Mouse (Mus musculus) layer of hippocampus, postnatal 14 days (tissue): ENCODE measurements around the gene Olfr1099. TPM values are rescaled to one million over a fixed set of nuclear protein-coding genes. Genes with fewer than 3 reads are reported as not detected.

Experiments used
- DNase-seq, 2 experiments: peaks; one replicate each; pipeline ENCODE4 v3.0.0; 2021 to 2022; ENCODE audit warnings: low spot score in 2 of 2, mixed read lengths in 1 of 2
- long read RNA-seq, 2 experiments: library from polyadenylated mRNA; stranded (forward); transcript quantifications; one replicate each; pipeline ENCODE4 v2.0.0; 2021
- total RNA-seq, 2 experiments: library from RNA; stranded (reverse); gene quantifications; 2 replicates each; pipeline ENCODE4 v1.2.3; 2021

Gene Olfr1099
- total RNA-seq = not detected
- long read RNA-seq, experiment 1 = 0 reads
- long read RNA-seq, experiment 2 = 0 reads

- DNase-seq = no peak
Observed at GRCm38 (mm10) chr2:86960593-86960992, at the start of gene Olfr1099. Gene Olfr1099, minus strand, starts transcription at chr2:86960693.

DNA sequence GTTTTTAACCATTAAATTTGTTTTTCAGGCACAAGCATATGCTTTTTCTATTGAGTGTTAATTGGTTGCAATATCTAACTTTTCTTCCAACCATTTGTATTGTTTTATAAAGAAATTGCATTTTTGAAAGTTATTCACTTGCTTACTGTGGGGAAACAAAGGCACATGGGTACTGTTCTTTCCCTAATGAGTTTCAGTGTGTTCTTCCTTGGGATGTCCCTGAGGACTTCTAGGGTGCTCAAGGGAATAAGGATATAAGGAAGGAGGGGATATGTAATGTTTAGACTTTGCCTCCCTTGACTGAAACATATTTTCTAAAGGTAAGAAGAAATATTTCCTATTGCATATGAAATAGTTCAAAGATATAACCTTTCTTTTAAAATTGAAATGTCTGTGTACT is 37.6 kb upstream of the Olfr1099 start, which contains the start of gene Olfr1102:
Gene Olfr1102, plus strand, starts transcription at position 301 of the 400 bp plus-strand sequence.
- DNase-seq = no peak

DNA sequence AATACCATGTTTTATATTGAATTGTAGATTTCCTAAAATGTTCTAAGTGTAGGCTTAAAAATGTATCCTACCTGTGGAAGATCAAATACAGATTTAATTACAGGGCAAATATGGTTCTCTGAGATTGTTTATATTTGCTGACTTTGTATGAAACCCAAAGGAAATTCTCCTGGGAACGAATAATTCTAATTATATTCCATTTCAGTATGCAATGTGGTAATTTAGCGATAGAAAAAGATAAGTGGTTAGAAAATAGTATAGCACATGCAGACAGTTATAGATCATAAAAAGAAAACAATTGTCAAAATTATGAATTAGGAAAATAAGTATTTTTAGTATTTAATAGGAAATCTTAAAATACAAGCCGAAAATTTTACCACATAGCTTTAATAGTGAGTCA is 30.6 kb upstream of the Olfr1099 start, which contains the start of gene Olfr1101:
Gene Olfr1101, minus strand, starts transcription at position 101 of the 400 bp plus-strand sequence.
- DNase-seq = no peak

GRCm38 (mm10) chr2:86979854-86980253 is 19.4 kb upstream of the Olfr1099 start, which contains the start of gene Olfr1100:
Gene Olfr1100, minus strand, starts transcription at chr2:86979954.
- DNase-seq = no peak

- peak in 1 of 2 experiments; percentile 1 for DNase-seq
Observed at GRCm38 (mm10) chr2:86926557-86926956, 33.9 kb downstream of the Olfr1099 start.

GRCm38 (mm10) chr2:86924445-86924844 is 36.0 kb downstream of the Olfr1099 start, which contains the start of gene Olfr1098:
Gene Olfr1098, minus strand, starts transcription at chr2:86924545.
- DNase-seq = no peak

DNA sequence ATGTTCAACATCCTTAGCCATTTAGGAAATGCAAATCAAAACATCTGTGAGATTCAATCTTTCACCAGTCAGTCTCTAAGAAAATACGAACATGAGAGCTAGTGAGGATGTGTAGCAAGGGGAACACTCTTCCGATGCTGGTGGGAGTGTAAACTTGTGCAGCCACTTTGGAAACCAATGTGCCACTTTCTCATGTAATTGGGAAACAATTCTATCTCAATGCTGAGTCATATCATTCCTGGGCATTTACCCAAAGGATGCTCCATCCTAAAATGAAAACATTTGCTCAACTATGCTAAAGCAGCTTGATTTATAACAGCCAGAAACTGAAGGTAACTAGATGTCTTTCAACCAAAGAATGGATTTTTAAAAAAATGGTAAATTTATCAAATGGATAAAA is 54.8 kb downstream of the Olfr1099 start:
- DNase-seq = peak in 1 of 2 experiments; percentile 5

Other genes with a start within 250 kb of the Olfr1099 start
- gene Olfr1089, start 227.0 kb downstream of the Olfr1099 start, total RNA-seq = not detected
- not detected for gene Olfr1090, start 201.7 kb downstream of the Olfr1099 start, total RNA-seq
- gene Olfr1093, start 178.2 kb downstream of the Olfr1099 start, total RNA-seq = not detected
- gene Olfr141, start 150.7 kb downstream of the Olfr1099 start, total RNA-seq = not detected
- gene Olfr1094, start 136.0 kb downstream of the Olfr1099 start, total RNA-seq = not detected
- gene Olfr1095, start 109.0 kb downstream of the Olfr1099 start, total RNA-seq = not detected
- not detected for gene Gm13723, start 85.9 kb downstream of the Olfr1099 start, total RNA-seq
- not detected for gene Olfr1097, start 68.5 kb downstream of the Olfr1099 start, total RNA-seq
- not detected for gene Olfr1098, start 36.1 kb downstream of the Olfr1099 start, total RNA-seq
- gene Olfr1100, start 19.3 kb upstream of the Olfr1099 start, total RNA-seq = not detected
- gene Olfr1101, start 30.5 kb upstream of the Olfr1099 start, total RNA-seq = not detected
- gene Olfr1102, start 37.7 kb upstream of the Olfr1099 start, total RNA-seq = not detected
- gene Olfr1104, start 66.4 kb upstream of the Olfr1099 start, total RNA-seq = not detected
- gene Olfr1105, start 75.8 kb upstream of the Olfr1099 start, total RNA-seq = not detected
- not detected for gene Olfr1106, start 91.6 kb upstream of the Olfr1099 start, total RNA-seq
- not detected for gene Olfr1107, start 115.1 kb upstream of the Olfr1099 start, total RNA-seq
- gene Olfr1109, start 135.3 kb upstream of the Olfr1099 start, total RNA-seq = not detected
- not detected for gene Olfr259, start 153.9 kb upstream of the Olfr1099 start, total RNA-seq
- not detected for gene Olfr1110, start 179.6 kb upstream of the Olfr1099 start, total RNA-seq
- not detected for gene Olfr1111, start 191.9 kb upstream of the Olfr1099 start, total RNA-seq
- not detected for gene Olfr1112, start 227.1 kb upstream of the Olfr1099 start, total RNA-seq
- gene Olfr1113, start 248.3 kb upstream of the Olfr1099 start, total RNA-seq = not detected